Mouse (Mus musculus) kidney, embryonic 14.5 days (tissue): ENCODE results near the gene Gm45021. TPM values are rescaled to one million over a fixed set of nuclear protein-coding genes. Genes with fewer than 3 reads are reported as not detected.
A peak's percentile ranks its signal among the peaks of the same experiment; 100 is the strongest.
"Not testable (repeated sequence)": the region's sequence is repeated elsewhere in the genome, so short reads cannot be mapped to it uniquely, and the experiment has no call there.

Experiments
- ATAC-seq: fragments of 200-750 bp; cut with Nextera tagmentation; 2 replicates; pipeline ENCODE4 v1.8.0; 2017; ENCODE audit warnings: moderate number of reproducible peaks, mild to moderate bottlenecking, moderate TSS enrichment, moderate library complexity; ENCODE audit not compliant: low FRiP score, low TSS enrichment
- H3K27ac ChIP-seq: fragments of 300-500 bp; sonication (generic); 2 replicates; pipeline ENCODE4 v1.5.1; 2014; ENCODE audit warnings: low read depth, mild to moderate bottlenecking, low read length, moderate library complexity, mixed read lengths
- H3K27me3 ChIP-seq: fragments of 300-500 bp; sonication (generic); 2 replicates; pipeline ENCODE4 v1.6.1; 2014; ENCODE audit warnings: mild to moderate bottlenecking, low read length; ENCODE audit not compliant: control insufficient read depth, insufficient read depth
- H3K36me3 ChIP-seq: fragments of 300-500 bp; sonication (generic); 2 replicates; pipeline ENCODE4 v1.6.1; 2014; ENCODE audit warnings: low read length, mixed read lengths; ENCODE audit not compliant: control insufficient read depth, insufficient read depth
- H3K4me1 ChIP-seq: fragments of 300-500 bp; sonication (generic); 2 replicates; pipeline ENCODE4 v1.6.1; 2014; ENCODE audit warnings: low read length, mixed read lengths; ENCODE audit not compliant: control insufficient read depth, insufficient read depth
- H3K4me2 ChIP-seq: fragments of 300-500 bp; sonication (generic); replicated peaks from 2 replicates; pipeline ENCODE4 v1.6.1; 2014; ENCODE audit warnings: low read depth, mild to moderate bottlenecking, low read length
- H3K4me3 ChIP-seq: fragments of 300-500 bp; sonication (generic); 2 replicates; pipeline ENCODE4 v1.5.1; 2014; ENCODE audit warnings: mild to moderate bottlenecking, low read length
- H3K9ac ChIP-seq: fragments of 300-500 bp; sonication (generic); 2 replicates; pipeline ENCODE4 v1.6.1; 2014; ENCODE audit warnings: low read depth, mild to moderate bottlenecking, low read length, moderate library complexity
- H3K9me3 ChIP-seq: fragments of 300-500 bp; sonication (generic); 2 replicates; pipeline ENCODE4 v1.6.1; 2016; ENCODE audit warnings: low read length; ENCODE audit not compliant: control insufficient read depth
- WGBS: fragments of 180-500 bp; shearing (Covaris S2); extraction: QIAGEN DNeasy Blood & Tissue Kit; methylation state at CpG from one replicate; pipeline ENCODE4 v1.1.7; 2014; 5-methylcytosine and 5-hydroxymethylcytosine counted together
- polyA plus RNA-seq: library from polyadenylated mRNA; unstranded; fragments of >200 nt; fragmentation: Nextera tagmentation; extraction: Ambion mirVana; gene quantifications from 2 replicates; pipeline ENCODE4 v1.2.1, GENCODE M21; 2014

Gm45021 gene
- polyA plus RNA-seq, 1 experiment from 2014 or later: not detected

DNA sequence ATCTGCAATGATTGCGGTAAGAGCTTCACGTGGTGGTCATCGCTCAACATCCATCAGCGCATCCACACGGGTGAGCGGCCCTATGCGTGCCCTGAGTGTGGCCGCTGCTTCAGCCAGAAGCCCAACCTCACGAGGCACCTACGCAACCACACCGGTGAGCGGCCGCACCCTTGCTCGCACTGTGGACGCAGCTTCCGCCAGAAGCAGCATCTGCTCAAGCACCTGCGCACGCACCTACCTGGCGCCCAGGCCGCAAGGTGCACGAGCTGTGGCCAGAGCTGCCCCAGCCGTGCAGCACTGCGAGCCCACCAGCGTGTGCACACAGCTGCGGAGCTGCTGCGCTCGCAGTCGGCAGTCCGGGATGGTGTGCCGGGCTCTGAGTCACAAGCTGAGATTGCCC, 30.6 kb downstream of the Gm45021 start:
- no peaks in the 10 kb centered on the region for H3K4me1 ChIP-seq
- peaks cover 23% of the 10 kb centered on the region for H3K36me3 ChIP-seq
- H3K4me3 ChIP-seq: no peak overlapping the region
- H3K27ac ChIP-seq: no peak overlapping the region
- no peak for ATAC-seq
- no peaks in the 10 kb centered on the region for H3K9me3 ChIP-seq
- no peak overlapping the region for H3K9ac ChIP-seq
- no peaks in the 10 kb centered on the region for H3K27me3 ChIP-seq
- whole genome bisulfite sequencing: 95% methylated on average over 30 of the region's 30 CpGs
- no peak overlapping the region for H3K4me2 ChIP-seq

DNA sequence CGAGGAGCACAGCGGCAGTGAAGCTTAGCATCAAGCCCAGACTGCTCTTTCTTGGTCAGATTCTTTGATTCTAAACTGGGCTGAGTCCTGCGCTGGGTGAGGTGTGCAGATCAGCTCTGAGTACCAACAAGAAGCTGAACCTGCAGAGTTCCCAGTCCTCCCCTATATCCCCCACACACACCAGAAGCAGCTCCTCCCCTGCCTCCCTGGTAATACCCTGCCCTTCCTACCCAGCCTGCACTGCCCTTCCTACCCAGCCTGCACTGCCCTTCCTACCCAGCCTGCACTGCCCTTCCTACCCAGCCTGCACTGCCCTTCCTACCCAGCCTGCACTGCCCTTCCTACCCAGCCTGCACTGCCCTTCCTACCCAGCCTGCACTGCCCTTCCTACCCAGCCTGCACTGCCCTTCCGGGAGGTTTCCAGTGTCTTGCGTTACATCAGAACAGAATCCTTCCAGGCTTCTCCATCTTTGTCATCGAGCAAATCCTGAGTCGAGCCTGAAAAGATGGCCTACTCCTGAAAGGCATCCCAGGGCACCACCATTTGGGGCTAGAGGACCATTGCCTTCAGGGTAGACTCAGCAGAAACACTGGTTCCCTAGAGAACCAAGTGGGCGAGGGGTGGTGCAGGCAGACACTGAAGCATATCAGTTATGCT, 32.9 kb downstream of the Gm45021 start:
- H3K4me1 ChIP-seq, H3K9me3 ChIP-seq, H3K27me3 ChIP-seq, H3K4me3 ChIP-seq, H3K27ac ChIP-seq, ATAC-seq, H3K9ac ChIP-seq, H3K4me2 ChIP-seq: not testable (repeated sequence)
- H3K36me3 ChIP-seq: peaks cover 23% of the 10 kb centered on the region
- 87% methylated on average over 8 of the region's 8 CpGs for WGBS

DNA sequence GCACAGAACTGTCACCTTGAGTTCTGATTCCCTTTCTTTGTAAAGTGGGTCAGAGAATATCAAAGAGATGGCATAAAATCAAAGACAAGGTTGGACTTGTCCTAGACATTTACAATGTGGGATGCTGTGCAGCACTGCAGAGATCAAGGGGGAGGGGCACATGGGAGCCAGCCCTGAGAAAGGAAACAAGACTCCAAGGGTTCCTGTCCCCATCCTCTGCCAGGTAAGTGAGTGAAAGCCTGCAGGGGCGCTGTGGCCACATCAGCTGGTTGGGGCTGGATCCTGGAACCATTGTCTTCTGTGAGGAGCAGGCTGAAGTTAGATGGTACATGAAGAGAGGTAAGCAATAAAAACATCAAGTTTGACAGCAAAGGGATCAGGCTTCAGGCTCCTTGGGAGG, 34.0 kb downstream of the Gm45021 start:
- Histone ChIP-seq H3K27ac (no peak overlapping the region), H3K4me2 (no peak overlapping the region), H3K4me3 (no peak overlapping the region), H3K36me3 (peaks cover 23% of the 10 kb centered on the region), H3K9me3 (no peaks in the 10 kb centered on the region), H3K4me1 (0 out of 2 replicates have a peak, but pooled peaks cover 9% of the 10 kb centered on the region), H3K27me3 (peaks cover 7% of the 10 kb centered on the region), H3K9ac (no peak overlapping the region)
- ATAC-seq: no peak
- WGBS: 35% methylated on average over 1 of the region's 1 CpGs

GRCm38 (mm10) chr6:48626464-48626863, 37.1 kb downstream of the Gm45021 start, which contains the start of gene AI854703:
Gene AI854703 (plus strand): TSS chr6:48626764.
- peak within 1 kb of the TSS; percentile 47 for H3K4me3 ChIP-seq
- no peaks in the 10 kb centered on the region; the same call in 1 of the 2 replicates for H3K36me3 ChIP-seq
- 25% methylated on average over 8 of the region's 8 CpGs for WGBS
- no peak within 1 kb of the TSS for H3K27ac ChIP-seq
- peak within 1 kb of the TSS; percentile 36; the same call in 1 of the 2 replicates for H3K9ac ChIP-seq
- H3K4me1 ChIP-seq: peaks cover 22% of the 10 kb centered on the region
- no peaks in the 10 kb centered on the region for H3K9me3 ChIP-seq
- H3K4me2 ChIP-seq: peak within 1 kb of the TSS; percentile 73
- ATAC-seq: no peak
- H3K27me3 ChIP-seq: peaks cover 10% of the 10 kb centered on the region

- Histone ChIP-seq H3K9me3 (no peaks in the 10 kb centered on the region), H3K4me3 (peak overlapping the region; percentile 47), H3K4me2 (peak overlapping the region; percentile 73), H3K36me3 (no peaks in the 10 kb centered on the region), H3K27me3 (peaks cover 10% of the 10 kb centered on the region), H3K9ac (peak overlapping the region; percentile 36; the same call in 1 of the 2 replicates), H3K27ac (no peak overlapping the region), H3K4me1 (peaks cover 22% of the 10 kb centered on the region)
- WGBS: under 1% methylated on average over 32 of the region's 32 CpGs
- ATAC-seq: no peak
Measured at GRCm38 (mm10) chr6:48626984-48627383, 37.6 kb downstream of the Gm45021 start.

GRCm38 (mm10) chr6:48627511-48627924, 38.1 kb downstream of the Gm45021 start:
- Histone ChIP-seq H3K4me3 (peak overlapping the region; percentile 47), H3K9me3 (no peaks in the 10 kb centered on the region), H3K9ac (peak overlapping the region; percentile 36; the same call in 1 of the 2 replicates), H3K4me1 (peaks cover 22% of the 10 kb centered on the region), H3K36me3 (no peaks in the 10 kb centered on the region), H3K4me2 (peak overlapping the region; percentile 73), H3K27me3 (peaks cover 10% of the 10 kb centered on the region), H3K27ac (no peak overlapping the region)
- ATAC-seq: no peak
- 6% methylated on average over 7 of the region's 7 CpGs for WGBS

DNA sequence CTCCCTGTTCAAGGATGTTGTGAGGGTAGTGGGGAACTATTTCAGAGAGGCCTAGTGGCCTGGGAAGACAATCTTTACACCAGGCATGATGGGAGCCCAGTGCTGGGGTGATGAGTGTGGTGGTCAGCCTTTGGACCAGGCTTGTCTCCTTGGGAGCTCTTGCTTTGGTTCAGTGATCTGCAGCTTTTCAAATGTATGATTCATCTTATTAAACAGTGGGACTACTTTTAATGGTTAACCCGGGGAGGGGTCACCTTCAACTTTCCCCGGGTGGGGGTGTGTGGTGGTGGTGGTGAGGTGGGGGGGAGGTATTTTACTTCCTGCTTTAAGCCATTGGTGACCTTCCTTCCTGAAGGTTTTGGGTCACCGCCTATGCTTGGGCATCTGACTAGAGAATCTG, 39.0 kb downstream of the Gm45021 start:
- no peak; the same call in 1 of the 2 replicates for ATAC-seq
- Histone ChIP-seq H3K9ac (0 out of 2 replicates have a peak overlapping the region, but pooled peaks have one; percentile 51), H3K9me3 (no peaks in the 10 kb centered on the region), H3K4me1 (peaks cover 22% of the 10 kb centered on the region), H3K4me2 (no peak overlapping the region), H3K36me3 (no peaks in the 10 kb centered on the region), H3K27ac (no peak overlapping the region), H3K4me3 (no peak overlapping the region), H3K27me3 (peaks cover 10% of the 10 kb centered on the region)
- WGBS: 65% methylated on average over 3 of the region's 3 CpGs

GRCm38 (mm10) chr6:48628808-48629660, 39.6 kb downstream of the Gm45021 start:
- H3K9me3 ChIP-seq: no peaks in the 10 kb centered on the region
- peak overlapping the region; percentile 51 for H3K9ac ChIP-seq
- no peak overlapping the region for H3K27ac ChIP-seq
- H3K4me3 ChIP-seq: peak overlapping the region; percentile 43
- peak; percentile 24; the same call in 1 of the 2 replicates for ATAC-seq
- H3K4me1 ChIP-seq: peaks cover 22% of the 10 kb centered on the region
- 7% methylated on average over 54 of the region's 54 CpGs for WGBS
- peaks cover 10% of the 10 kb centered on the region for H3K27me3 ChIP-seq
- H3K4me2 ChIP-seq: peak overlapping the region; percentile 89
- no peaks in the 10 kb centered on the region for H3K36me3 ChIP-seq

- 7% methylated on average over 13 of the region's 13 CpGs for WGBS
- ATAC-seq: peak; percentile 50
- peaks cover 10% of the 10 kb centered on the region for H3K27me3 ChIP-seq
Measured at GRCm38 (mm10) chr6:48629661-48630034, 40.2 kb downstream of the Gm45021 start.

More at GRCm38 (mm10) chr6:48629661-48630034, 40.2 kb downstream of the Gm45021 start:
- Histone ChIP-seq H3K27ac (no peak overlapping the region), H3K9me3 (no peaks in the 10 kb centered on the region), H3K4me1 (peaks cover 22% of the 10 kb centered on the region), H3K4me2 (peak overlapping the region; percentile 89), H3K4me3 (peak overlapping the region; percentile 43), H3K36me3 (no peaks in the 10 kb centered on the region), H3K9ac (peak overlapping the region; percentile 51)
